Mouse (Mus musculus) stomach, postnatal 0 days (tissue): ENCODE results near the gene Sltm. TPM values are rescaled to one million over a fixed set of nuclear protein-coding genes. Genes with fewer than 3 reads are reported as not detected.
"Not testable (repeated sequence)": the region's sequence is repeated elsewhere in the genome, so short reads cannot be mapped to it uniquely, and the experiment has no call there.

ENCODE experiments used
- ATAC-seq: fragments of 200-750 bp; cut with Nextera tagmentation; 2 replicates; pipeline ENCODE4 v1.8.0; 2017; ENCODE audit not compliant: low FRiP score, low TSS enrichment
- DNase-seq: peaks from one replicate; pipeline ENCODE4 v3.0.0-alpha.2; 2016; ENCODE audit warnings: low spot score
- H3K27ac ChIP-seq: fragments of 300-500 bp; sonication (generic); replicated peaks from 2 replicates; pipeline ENCODE4 v1.5.1; 2014; ENCODE audit warnings: mild to moderate bottlenecking, control low read depth
- H3K27me3 ChIP-seq: fragments of 300-500 bp; sonication (generic); 2 replicates; pipeline ENCODE4 v1.6.1; 2014; ENCODE audit warnings: low read length; ENCODE audit not compliant: control insufficient read depth, insufficient read depth
- H3K36me3 ChIP-seq: fragments of 300-500 bp; sonication (generic); 2 replicates; pipeline ENCODE4 v1.6.1; 2014; ENCODE audit warnings: low read length, mixed read lengths; ENCODE audit not compliant: control insufficient read depth, insufficient read depth
- H3K4me1 ChIP-seq: fragments of 300-500 bp; sonication (generic); replicated peaks from 2 replicates; pipeline ENCODE4 v1.6.1; 2014; ENCODE audit warnings: antibody characterized with exemption; ENCODE audit not compliant: control insufficient read depth, insufficient read depth
- H3K4me2 ChIP-seq: fragments of 300-500 bp; sonication (generic); replicated peaks from 2 replicates; pipeline ENCODE4 v1.6.1; 2014; ENCODE audit warnings: low read depth, mild to moderate bottlenecking, control low read depth, moderate library complexity
- H3K4me3 ChIP-seq: fragments of 300-500 bp; sonication (generic); 2 replicates; pipeline ENCODE4 v1.5.1; 2014; ENCODE audit warnings: low read depth, low read length, control low read depth
- H3K9ac ChIP-seq: fragments of 300-500 bp; sonication (generic); 2 replicates; pipeline ENCODE4 v1.6.1; 2014; ENCODE audit warnings: mild to moderate bottlenecking, low read length, control low read depth, mixed read lengths
- H3K9me3 ChIP-seq: fragments of 300-500 bp; sonication (generic); 2 replicates; pipeline ENCODE4 v1.6.1; 2016; ENCODE audit warnings: low read length; ENCODE audit not compliant: control insufficient read depth
- CTCF ChIP-seq: IDR thresholded peaks from 2 replicates; pipeline ENCODE4 v1.5.1; 2016; ENCODE audit warnings: antibody characterized with exemption, low read depth, mild to moderate bottlenecking, moderate library complexity
- EP300 ChIP-seq: optimal IDR thresholded peaks from 2 replicates; pipeline ENCODE3; 2016; ENCODE audit warnings: antibody characterized with exemption
- WGBS: fragments of 180-500 bp; shearing (Covaris S2); extraction: QIAGEN DNeasy Blood & Tissue Kit; methylation state at CpG from one replicate; pipeline ENCODE4 v1.1.7; 2014; 5-methylcytosine and 5-hydroxymethylcytosine counted together
- polyA plus RNA-seq: library from polyadenylated mRNA; unstranded; fragments of >200 nt; fragmentation: Nextera tagmentation; extraction: Ambion mirVana; gene quantifications from 2 replicates; pipeline ENCODE4 v1.2.1, GENCODE M21; 2015

Sltm gene
- polyA plus RNA-seq, 1 experiment from 2014 or later: 22.0 TPM

GRCm38 (mm10) chr9:70543985-70544384 is 1.4 kb downstream of the Sltm start:
- Histone ChIP-seq H3K4me3 (peak overlapping the region; percentile 87), H3K4me2 (peak overlapping the region; percentile 59), H3K9me3 (no peaks in the 10 kb centered on the region), H3K4me1 (0 out of 2 replicates have a peak, but pooled peaks cover 2% of the 10 kb centered on the region), H3K9ac (no peak overlapping the region; the same call in 1 of the 2 replicates), H3K36me3 (no peaks in the 10 kb centered on the region), H3K27ac (no peak overlapping the region), H3K27me3 (no peaks in the 10 kb centered on the region)
- ATAC-seq: no peak
- TF ChIP-seq CTCF: no peak
- TF ChIP-seq EP300: no peak
- no peak for DNase-seq
- WGBS: 27% methylated on average over 5 of the region's 5 CpGs

DNA sequence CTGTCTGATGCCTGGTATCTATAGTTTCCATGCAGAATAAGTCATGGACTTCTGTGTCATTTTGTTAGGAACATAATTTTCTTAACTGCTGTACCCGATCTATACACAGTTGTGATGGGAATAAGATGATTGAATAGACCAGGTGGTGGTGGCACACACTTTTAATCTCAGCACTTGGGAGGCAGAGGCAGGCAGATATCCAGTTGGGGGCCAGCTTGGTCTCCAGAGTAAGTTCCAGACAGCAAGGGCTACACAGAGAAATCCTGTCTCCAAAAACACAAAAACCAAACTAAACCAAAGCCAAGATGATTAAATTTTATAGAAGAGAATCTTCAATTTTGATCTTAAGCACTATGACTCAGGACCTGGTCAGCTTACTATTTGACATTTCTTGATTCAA is 2.3 kb downstream of the Sltm start:
- DNase-seq (no peak), ATAC-seq (no peak)
- no peak overlapping the region for H3K9ac ChIP-seq
- H3K27me3 ChIP-seq: no peaks in the 10 kb centered on the region
- H3K4me3 ChIP-seq: no peak overlapping the region
- TF ChIP-seq CTCF: no peak
- TF ChIP-seq EP300: no peak
- 0 out of 2 replicates have a peak, but pooled peaks cover 2% of the 10 kb centered on the region for H3K4me1 ChIP-seq
- WGBS: 58% methylated on average over 1 of the region's 1 CpGs
- H3K36me3 ChIP-seq: no peaks in the 10 kb centered on the region
- H3K9me3 ChIP-seq: no peaks in the 10 kb centered on the region
- no peak overlapping the region for H3K27ac ChIP-seq
- no peak overlapping the region for H3K4me2 ChIP-seq

DNA sequence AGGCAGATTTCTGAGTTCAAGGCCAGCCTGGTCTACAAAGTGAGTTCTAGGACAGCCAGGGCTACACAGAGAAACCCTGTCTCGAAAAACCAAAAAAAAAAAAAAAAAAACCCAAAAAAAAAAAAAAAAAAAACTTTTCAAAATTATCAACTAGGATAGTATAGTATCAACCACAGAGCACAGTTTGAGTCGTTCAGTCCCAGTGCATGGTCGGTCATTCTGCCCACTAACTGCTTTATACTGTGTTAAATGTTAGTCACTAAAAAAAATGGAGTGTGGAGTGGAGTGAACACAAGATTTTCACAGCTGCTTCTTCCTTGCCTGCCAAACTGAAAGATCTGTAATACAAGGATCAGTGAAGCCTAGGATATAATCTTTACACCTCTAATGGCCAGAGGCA is 4.0 kb downstream of the Sltm start:
- H3K27ac ChIP-seq, DNase-seq, H3K9ac ChIP-seq, H3K36me3 ChIP-seq, H3K27me3 ChIP-seq, H3K4me2 ChIP-seq, H3K4me3 ChIP-seq, H3K9me3 ChIP-seq, H3K4me1 ChIP-seq, ATAC-seq: not testable (repeated sequence)
- 88% methylated on average over 3 of the region's 3 CpGs for WGBS

GRCm38 (mm10) chr9:70548304-70548703 is 5.8 kb downstream of the Sltm start:
- Histone ChIP-seq H3K36me3 (no peaks in the 10 kb centered on the region), H3K27ac (no peak overlapping the region), H3K27me3 (no peaks in the 10 kb centered on the region), H3K4me3 (no peak overlapping the region), H3K4me1 (0 out of 2 replicates have a peak, but pooled peaks cover 2% of the 10 kb centered on the region), H3K9me3 (no peaks in the 10 kb centered on the region), H3K4me2 (no peak overlapping the region), H3K9ac (no peak overlapping the region)
- TF ChIP-seq CTCF (no peak), EP300 (no peak)
- 65% methylated on average over 4 of the region's 4 CpGs for WGBS
- DNase-seq (no peak), ATAC-seq (no peak)

DNA sequence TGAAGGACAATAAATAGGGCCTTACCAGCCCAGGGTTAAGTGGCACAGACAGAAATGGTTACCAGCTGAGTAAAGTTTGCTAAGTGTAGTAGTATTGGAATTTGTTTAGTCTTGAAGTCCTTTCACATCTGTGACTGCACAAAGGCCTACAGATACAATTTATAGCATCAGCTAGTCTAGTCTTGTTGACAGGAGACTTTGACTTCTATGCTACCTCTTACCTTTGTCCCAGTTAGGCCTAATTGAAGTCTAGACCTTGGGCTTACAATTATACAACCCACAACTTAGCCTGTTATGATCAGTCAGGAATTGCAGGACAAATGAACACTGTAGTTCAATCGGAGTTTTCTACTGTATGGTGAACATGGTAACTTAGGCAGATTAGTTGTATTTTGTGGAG is 9.0 kb downstream of the Sltm start:
- no peak overlapping the region for H3K4me3 ChIP-seq
- H3K4me1 ChIP-seq: no peaks in the 10 kb centered on the region
- no peaks in the 10 kb centered on the region for H3K27me3 ChIP-seq
- H3K27ac ChIP-seq: no peak overlapping the region
- H3K36me3 ChIP-seq: no peaks in the 10 kb centered on the region
- ATAC-seq (no peak), DNase-seq (no peak)
- TF ChIP-seq CTCF (no peak), EP300 (no peak)
- 95% methylated on average over 1 of the region's 1 CpGs for WGBS
- no peak overlapping the region for H3K4me2 ChIP-seq
- H3K9me3 ChIP-seq: no peaks in the 10 kb centered on the region
- no peak overlapping the region for H3K9ac ChIP-seq

DNA sequence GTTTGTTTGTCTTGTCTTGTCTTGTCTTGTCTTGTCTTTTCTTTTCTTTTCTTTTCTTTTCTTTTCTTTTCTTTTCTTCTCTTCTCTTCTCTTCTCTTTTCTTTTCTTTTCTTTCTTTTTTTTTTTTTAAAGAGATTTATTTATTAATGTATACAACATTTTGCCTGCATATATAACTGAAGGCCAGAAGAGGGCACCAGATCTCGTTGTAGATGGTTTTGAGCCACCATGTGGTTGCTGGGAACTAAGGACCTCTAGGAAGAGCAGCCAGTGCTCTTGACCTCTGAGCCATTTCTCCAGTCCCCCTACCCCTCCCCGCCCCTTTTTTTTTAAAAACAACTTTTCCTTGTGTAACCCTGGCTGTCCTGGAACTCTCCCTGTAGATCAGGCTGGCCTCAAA is 9.7 kb downstream of the Sltm start:
- H3K4me2 ChIP-seq, H3K4me1 ChIP-seq, H3K9ac ChIP-seq, H3K4me3 ChIP-seq, DNase-seq, H3K9me3 ChIP-seq, H3K27ac ChIP-seq, ATAC-seq, H3K27me3 ChIP-seq, H3K36me3 ChIP-seq: not testable (repeated sequence)
- 100% methylated on average over 2 of the region's 2 CpGs for WGBS
- peak; percentile 25; the same call in 1 of the 2 replicates for TF ChIP-seq CTCF
